Mouse (Mus musculus) layer of hippocampus, adult 9-11 months (tissue): ENCODE results near the gene Tfec.

Experiments used
- DNase-seq: peaks from one replicate; pipeline ENCODE4 v3.0.0; 2022

Tfec gene

DNA sequence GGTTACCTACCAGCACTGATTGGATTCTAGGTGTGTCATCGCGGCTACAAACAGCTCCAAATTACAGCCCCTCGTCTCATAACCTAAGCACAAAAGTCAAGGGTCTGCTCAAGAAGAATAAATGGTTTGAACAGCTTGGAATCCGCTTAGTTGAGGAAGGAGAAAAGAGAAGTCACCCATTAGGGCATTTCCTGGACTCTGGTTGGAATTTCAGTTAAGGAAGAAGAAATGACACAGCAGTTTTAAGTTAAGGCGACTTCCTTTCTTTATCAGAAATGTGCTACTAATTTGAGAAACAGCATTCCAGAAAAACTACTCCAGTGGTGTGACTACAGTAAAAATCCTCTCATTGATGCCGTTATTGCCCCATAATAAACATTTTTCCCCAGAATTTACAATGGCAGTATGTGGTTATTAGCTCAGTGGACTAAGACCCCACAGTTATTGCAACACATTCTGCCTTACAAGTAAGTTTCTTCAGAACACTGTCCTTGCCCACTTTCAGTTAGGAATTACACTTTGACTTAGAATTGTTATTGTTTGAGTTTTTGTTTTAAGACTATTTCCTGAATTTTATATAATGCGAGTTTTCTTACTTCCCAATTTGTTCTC lies at the start of gene Tfec:
Tfec (minus strand) TSS at position 191 of the 612 bp plus-strand sequence.
- no peak for DNase-seq

DNA sequence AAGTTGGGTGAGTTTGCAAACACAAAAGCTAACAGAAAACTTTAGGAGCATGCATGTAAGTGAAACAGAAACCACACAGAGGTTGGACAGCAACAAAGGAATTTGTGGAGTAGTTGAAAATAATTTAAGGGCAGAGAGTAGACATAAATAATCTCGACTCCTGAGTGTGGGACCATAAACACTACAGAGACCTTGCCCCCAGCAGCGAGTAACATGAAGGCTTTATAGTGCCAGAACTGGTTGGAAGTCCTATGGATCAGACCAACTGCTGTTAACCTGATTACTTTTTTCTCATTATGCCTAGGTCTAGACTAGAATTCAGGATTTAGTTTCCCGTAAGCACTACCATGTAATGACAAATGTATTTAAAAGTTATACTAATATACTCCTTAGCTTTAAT lies 49.6 kb upstream of the Tfec start:
- no peak for DNase-seq

DNA sequence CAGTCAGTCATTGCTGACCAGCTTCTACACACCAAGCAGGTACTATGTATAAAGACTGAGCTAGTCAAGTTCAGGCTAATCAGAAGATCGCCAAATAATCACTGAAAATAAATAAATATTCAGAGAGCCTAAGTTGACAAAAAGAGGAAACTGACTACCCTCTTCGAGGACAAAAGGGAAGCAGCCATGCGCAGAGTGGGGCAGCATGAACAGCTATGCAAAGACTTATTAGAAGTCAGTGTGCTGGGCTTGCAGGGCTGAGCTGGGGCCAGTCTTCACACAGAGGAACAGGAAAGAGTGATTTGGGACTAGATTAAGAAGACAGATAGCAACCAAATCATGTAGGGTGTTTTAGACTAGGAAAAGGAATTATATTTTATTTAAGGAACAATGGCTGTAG lies 45.3 kb upstream of the Tfec start:
- no peak for DNase-seq

DNA sequence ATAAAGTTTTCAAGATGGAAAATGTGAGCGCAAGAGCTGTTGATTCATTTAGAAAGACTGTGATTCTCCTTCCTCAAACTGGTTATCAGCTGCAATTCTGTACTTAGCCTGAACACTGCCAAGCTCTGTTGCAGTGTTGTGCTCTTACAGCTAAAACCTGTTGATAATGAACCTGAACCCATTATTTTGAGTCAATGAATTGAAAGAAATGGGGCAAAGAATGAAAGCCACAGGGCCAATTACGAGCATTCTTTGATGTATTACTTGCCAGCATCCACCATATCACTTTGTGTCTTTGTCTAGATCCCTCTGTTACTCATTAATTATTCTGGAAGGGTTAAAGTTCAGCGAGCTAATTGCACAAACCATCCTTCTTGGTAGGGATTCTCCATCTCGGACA lies 44.2 kb upstream of the Tfec start:
- no peak for DNase-seq

DNA sequence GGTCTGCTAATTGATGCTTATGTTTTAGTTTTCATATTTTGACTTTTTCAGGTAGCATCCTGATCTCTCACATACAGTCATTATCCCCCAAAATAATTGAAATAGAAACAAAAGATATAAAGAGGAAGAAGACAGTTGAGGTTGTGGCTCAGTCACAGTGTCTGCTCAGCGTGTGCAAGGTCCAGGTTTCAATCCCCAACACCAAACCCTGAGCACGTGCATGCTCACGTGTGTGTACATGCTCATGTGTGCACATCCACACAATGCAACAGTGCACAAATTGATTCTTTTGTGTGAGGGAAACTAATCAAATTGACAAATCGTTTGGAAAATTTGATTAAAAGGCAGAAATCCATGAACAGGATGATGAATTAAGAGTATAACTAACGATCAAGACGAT lies 32.8 kb upstream of the Tfec start:
- DNase-seq = no peak

DNA sequence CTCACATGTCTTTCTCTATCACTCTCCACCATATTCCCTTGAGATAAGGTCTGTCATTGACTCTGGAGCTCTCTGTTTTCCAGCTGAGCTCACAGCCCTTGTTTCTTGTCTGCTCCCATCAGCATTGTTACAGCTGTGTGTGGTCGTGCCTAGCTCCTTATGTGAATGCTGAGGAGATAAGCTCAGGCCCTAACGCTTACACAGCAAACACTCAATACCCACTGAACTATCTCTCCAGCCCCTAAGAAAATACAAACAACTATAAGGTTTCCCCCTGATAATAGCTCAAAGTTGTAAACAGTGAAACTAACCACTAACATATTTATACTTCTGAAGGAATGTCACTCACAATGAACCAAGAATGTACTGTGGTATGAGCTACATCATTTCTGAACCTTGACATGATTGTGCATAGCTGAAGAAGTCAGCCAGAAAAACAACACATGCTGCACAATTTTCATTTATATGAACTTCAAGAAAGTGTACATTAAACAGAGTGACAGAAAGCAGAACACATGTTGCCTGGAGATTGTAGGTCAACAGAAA lies 21.9 kb upstream of the Tfec start:
- no peak for DNase-seq

DNA sequence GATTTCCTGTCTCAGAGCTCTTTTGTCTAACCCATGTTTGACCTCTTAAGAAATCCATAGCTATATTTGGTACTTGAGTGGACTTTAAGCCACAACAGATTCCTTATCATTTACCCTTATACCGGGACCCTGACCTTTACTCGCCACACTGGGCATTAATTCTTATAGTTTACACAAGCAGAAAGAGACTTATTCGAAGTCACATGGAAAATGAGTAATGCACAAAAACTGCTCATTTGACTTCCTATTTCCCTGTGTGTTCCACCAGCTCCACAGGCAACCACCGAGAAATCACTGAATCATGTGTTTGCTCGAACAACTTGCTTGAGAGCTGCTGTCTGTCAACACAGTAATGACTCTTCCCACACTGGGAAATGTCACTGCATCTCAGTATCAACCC lies 6.4 kb downstream of the Tfec start:
- DNase-seq = no peak

DNA sequence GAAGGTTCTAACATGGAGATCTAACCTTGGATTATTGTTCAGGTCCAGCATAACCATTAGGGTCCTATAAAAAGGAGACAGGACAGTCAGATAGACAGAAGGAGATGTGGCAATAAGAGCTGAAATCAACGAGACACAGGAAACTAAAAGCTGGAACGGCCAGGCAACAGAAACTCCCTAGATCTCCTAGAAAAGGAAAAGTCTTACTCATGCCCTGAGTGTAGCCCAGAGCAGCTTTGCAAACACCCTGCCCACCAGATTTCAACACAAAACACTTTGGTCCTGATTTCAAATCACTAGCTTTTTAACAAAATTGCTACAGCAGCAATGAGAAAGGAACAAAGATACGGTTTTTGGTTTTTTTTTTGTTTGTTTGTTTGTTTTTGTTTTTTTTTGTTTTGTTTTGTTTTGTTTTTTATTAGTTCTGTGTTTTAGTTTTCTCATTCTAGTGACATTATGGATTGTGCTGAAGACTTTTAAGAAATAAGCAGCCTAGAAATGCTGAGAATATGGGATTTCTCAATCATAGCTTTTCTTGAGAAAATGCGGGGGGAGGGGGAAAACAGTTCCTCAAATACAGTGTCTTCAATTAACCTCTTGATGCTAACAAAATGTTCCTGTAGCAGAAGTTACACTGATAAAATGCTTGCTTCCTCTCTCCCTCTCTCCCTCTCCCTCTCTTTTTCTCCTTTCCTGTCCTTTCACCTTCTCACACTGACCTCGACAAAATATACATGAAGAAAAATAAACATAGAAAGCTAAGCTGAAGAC lies 14.5 kb downstream of the Tfec start:
- DNase-seq = no peak

DNA sequence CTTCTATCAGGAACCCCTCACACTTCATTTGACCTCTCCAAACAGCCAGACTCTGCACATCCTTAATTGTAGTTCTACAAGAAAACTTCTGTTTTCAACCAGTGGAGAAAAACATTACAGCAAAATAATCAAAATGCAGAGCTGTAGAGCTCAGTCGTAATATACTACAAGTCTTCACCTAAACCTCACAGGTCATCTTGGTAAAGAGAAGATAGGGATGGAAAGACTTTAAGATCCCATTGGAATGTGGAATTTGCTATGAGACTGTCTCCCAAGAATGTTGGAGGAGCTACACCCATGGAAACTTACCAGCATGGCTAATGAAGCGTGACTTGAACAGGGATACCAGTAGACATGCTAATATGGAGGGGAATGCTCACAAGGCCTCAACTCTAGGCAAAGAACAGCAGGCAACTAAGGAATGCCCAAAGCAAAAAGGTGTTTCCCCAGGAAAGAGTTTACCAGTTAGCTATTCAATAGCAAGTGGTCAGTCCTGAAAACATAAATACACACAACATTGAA lies 24.2 kb downstream of the Tfec start:
- DNase-seq = no peak

DNA sequence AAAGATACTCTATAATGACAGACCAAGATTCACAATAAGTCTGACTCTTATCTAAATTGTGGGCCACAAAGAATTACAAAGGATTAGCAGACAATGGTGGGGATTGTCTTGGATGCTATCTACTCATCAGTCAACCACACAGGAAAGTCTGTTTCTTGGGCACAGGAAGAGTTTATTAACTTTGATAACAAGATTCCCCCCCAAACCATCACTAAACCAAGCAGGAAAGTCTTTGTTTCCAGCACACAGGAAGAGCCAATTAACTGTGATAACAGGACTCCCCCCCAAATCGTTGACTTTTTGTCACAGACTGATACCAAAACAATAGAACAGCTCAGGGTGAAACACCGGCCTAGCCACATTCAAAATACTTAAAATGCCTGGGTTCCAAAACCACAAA lies 28.2 kb downstream of the Tfec start:
- DNase-seq = no peak

DNA sequence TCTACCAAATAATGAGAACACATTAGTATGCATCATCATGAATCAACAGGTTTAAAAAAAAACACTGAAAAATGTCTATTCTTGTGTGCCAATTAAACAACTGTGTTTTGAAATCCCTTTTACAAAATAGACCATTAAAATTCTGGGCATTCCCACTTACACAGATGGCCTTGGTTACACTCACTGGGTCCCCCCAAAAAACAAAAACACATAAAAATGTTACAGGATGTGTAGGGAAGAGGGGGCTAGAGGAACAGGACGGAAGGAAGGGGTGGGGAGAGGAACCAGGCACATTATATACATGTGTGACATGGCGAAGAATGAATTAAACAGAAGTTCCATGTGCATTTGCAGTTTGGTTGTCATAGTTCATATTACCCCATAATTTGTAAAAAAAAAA lies 29.9 kb downstream of the Tfec start:
- DNase-seq = no peak

DNA sequence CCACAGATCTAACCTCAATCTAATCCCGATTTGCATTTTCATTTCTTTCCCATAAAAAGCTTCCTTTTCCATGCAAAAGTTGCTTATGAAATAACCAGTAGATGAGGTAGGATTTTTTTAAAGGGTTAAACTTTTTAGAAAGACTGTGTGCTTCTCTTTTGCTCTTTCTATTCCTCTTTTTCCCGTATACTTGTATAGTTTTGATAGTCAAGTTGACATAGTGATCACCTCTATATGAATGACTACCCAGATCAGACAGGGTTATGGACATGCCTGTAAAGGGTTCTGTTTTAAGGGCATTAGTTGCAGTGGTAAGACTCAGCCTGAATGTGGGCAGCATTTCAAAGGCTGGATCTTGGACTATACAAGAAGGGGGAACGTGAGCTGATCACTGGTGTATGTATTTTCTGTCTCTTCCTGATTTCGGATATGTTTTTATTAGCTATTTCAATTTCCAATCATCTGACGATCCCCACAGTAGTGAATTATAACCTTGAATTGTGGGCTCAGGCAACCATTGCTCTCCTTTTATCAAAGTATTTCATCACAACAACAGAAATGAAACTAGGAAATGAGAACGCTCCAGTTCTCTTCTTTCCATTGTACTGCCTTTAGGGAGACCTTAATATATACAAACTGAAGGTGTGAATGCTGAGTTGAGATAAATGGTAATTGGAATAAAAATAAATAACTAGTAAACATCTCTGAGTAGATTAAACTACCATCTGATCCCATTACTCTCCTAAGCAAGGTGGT lies 35.3 kb downstream of the Tfec start:
- DNase-seq = no peak

DNA sequence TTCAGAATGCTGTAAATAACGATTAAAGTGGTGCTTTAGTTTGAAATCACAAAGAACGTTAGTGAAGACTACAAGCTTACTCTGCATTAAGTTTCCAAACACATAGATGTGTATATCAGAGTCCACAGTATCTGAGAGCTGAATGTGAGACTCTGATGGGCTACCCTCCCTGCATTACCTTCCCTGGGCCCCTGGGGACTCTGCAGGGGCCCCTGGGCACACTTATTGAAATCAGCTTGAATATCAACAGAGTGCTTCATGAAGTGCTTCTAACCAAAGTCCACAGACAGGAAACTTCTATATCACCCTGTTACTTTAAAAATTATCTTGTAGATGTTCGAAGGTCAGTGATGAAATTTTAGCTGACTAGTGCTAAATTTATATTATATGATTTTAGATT lies 36.2 kb downstream of the Tfec start:
- DNase-seq = no peak

DNA sequence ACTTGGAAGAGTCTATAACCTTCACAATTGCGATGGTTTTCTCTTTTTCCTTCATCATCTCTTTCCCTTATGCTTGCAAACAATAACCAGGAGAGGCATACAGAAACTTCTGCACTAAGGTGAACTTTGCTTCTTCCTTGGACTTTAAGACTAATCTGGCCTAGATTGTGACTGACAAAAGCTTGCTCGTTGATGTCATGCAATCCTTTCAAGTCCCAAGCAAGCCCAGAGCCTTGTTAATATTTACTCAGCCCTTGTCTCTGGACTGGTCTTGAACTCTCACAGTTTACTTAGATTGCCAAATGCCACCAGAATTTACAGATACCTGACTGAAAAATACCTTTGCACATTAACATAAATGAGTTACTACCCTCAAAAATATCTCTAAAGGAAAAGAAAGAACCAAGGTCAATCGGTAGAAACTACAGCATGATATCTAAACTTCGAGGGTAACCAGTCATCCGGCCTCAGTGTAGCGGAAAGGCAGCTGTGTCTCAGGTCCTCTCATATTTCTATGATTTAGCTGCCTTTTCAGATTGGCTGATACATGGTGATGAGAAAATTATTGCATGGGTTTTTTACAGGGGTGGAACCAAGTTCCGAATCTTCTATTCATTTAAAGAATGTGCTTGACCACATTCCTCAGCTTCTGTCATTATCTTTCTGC lies 42.2 kb downstream of the Tfec start:
- DNase-seq = no peak

DNA sequence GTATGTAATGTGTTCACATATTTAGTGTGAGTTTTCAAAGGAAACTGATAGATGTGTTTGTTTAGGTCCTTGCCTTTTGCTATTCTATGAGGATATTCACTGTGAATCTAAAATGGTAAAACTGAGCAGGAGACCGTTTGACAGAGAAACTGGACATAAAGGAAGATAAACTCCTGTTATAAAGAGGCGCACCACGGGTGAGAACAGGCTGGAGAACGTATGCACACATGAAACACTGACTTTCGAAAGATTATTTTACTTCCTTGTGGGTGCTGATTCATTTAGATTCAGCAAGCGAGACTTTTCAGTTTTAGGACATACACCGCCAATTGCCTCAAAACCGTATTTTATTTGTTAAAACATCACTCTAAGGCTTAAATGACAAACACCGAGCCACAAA lies 43.3 kb downstream of the Tfec start:
- DNase-seq = no peak

DNA sequence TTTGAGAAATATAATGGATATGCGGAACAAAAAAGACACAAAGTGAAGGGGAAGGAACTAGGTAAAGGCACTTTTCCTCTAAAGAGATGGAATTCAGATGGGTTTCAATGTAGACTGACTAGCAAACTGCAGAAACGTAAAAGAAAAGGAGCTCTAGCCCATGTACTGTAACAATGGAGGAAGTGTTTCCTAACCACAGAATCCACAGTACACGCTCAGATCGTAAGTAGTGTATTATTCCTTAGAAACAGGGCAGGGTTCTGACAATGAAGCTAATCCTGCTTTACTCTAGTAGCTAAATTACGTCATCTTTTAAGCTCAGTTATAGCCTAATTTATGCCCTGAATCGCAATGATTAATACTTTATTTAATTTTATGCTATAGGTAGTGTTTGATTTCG lies 51.7 kb downstream of the Tfec start:
- no peak for DNase-seq

DNA sequence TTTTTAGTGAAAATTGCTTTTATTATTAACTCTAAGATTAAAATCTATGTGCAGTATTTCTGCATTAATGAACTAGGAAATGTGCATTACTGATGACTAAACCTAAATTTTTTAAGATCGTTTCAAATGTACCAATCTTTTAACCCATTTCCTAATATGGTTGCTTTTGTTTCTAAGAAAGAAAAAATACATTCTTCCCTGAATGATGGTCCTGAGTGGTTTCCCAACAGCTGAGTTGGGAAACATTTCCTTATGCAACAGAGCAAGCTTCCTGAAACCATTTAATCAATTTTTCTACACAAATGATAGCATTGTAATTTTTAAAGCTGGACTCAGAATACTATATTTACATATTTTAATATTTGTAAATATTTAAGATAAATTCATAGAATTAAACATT lies 62.6 kb downstream of the Tfec start:
- DNase-seq = no peak

DNA sequence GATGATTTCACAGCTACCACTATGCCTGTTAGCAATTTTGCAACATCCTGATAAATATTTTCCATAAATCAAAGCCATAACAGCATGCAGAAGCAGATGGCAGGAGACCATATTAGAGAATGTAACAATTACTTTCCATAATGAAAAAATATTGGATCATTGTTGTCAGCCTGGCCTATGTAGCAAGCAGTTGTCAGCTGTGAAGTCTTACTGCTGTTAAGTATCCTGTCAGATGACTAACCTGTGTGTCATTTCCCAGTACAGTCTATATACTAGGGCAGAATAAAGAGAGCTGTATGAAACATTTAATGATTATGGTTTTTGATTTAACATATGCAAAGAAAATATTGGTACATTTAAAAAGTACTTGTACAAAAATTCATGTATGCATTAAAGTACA lies 69.9 kb downstream of the Tfec start:
- no peak for DNase-seq

DNA sequence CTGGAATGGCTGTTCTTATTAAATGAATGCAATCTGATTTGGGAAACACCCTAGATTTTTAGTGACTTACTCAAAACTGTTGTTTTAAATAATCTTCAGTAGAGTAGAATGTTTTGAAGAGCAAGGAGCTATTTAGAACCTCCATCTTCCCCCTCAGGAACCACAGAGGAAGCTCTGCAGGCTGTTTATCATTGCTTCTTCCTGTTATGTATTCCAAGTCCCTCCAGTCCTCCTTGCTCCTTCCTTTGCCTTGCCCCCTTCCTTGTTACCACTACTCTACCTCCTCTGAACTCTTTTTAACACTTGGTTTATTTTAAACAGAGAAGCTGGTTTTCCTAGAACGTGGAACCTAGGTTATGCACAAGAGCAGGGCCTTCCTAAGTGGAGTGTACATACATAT lies 76.3 kb downstream of the Tfec start:
- DNase-seq = no peak

DNA sequence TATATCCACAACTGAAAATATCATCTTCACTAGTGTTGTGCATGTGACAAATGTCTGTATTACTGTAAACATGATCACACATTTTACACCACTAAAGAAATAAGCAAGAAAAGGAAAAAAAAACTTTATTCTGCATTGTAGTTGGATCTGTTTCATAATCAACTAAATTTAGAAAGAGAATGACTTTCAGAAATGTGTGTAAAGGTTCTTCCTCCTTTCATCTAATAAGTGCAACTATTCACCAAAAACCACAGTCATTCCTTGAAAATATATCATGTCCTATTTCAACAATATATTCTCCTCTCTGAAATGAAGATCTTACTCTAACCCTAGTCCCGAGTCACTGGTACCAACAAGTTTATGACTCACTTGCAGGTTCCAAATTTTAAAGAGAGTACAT lies 91.9 kb downstream of the Tfec start:
- DNase-seq = no peak

DNA sequence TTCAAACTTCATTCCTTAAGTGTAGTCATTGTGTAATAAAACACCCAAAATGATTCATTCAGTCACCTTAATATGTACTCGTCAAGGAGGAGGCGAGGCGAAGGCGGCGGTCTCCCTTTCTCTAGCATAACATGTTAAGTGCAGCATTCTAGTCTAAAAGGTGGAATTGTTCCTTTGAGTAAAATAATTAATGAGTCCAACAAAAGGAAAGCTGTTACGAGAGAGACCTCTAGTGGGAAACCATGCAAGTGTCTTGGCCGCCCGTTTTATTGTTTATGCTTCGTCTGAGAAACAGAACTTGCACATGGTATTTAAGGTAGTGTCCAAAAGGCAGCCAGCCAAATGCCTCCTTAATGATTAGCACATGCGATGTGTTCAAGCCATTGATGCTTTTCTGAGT lies 100.6 kb downstream of the Tfec start:
- DNase-seq = no peak

DNA sequence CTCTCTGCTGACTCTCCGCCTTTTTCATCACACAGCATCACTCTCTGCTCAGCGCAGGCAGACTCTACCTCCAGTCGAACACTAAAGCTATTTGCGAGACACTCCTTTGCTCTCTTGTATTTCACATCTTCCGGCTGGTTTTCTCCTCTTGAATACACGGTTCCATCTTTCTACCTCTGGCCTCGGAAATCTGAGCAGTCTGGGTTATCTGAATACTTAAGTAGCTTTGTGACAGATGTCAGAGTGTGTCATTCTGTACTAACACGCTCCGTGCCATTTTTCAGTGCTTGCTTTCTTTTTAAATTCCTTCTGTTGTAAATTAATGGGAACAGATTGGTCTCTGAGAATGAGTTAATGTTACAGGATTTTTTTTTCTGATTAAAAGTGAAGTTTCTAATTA lies 101.3 kb downstream of the Tfec start:
- no peak for DNase-seq

DNA sequence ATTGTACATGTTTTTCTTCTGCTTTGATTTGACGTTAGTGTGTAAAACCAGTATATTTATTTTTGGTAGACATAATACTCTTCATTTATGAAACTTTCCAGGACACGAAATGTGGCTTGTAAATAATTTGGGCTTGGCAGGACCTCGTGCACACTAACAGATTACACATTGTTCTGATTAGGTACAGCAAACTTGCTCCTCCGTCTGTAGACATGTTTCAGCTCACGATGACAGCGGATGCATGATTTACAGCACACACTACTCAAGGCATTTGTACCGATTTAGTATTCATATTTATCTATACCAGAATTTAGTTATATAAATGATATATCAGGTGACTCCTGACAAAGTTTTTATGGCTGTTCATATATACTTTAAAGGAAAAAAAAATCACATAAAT lies 104.2 kb downstream of the Tfec start:
- DNase-seq = no peak
